Mouse (Mus musculus) mouse embryonic stem cell (cell line): ENCODE results near the gene Ckm.

Source experiments
- in situ Hi-C, 2 experiments: fragments of 300-500 bp; cut with MboI; formaldehyde crosslinking; loops; 1 replicate in 1 of 2; 3 replicates in 1 of 2; pipeline ENCODE4 v1.14.3; 2019 to 2020; ENCODE audit warnings: low sequenced_read_pairs in 2 of 2, low pct_unique_long_range_greater_than_20kb in 1 of 2, mixed read lengths in 1 of 2; ENCODE audit not compliant: unreplicated experiment in 1 of 2

Ckm gene

GRCm38 (mm10) chr7:19404476-19404875 is at the start of gene Ckm:
Gene Ckm, plus strand, starts transcription at chr7:19404776.
- in situ Hi-C loops, result loop anchor here in 1 of 2 experiments (25.0 kb wide), 1 partner anchor 383 kb away; the partner anchor contains the start of gene Cblc

- in situ Hi-C loops, result no loop called here
Observed at GRCm38 (mm10) chr7:19354991-19355390, 49.6 kb upstream of the Ckm start.

- in situ Hi-C loops, result no loop called here
Observed at GRCm38 (mm10) chr7:19356311-19356710, 48.3 kb upstream of the Ckm start.

- in situ Hi-C loops, result no loop called here
Observed at GRCm38 (mm10) chr7:19357381-19358375, 46.9 kb upstream of the Ckm start.

- in situ Hi-C loops, result no loop called here
Observed at GRCm38 (mm10) chr7:19358634-19359033, 45.9 kb upstream of the Ckm start.

- in situ Hi-C loops, result no loop called here
Observed at GRCm38 (mm10) chr7:19359299-19359891, 45.2 kb upstream of the Ckm start, which contains the start of the genes Cd3eap and Ppp1r13l. Gene Cd3eap, minus strand, starts transcription at chr7:19359483. Gene Ppp1r13l, plus strand, starts transcription at chr7:19359749.

- in situ Hi-C loops, result no loop called here
Observed at GRCm38 (mm10) chr7:19359892-19360641, 44.5 kb upstream of the Ckm start.

- in situ Hi-C loops, result no loop called here
Observed at GRCm38 (mm10) chr7:19360944-19361343, 43.6 kb upstream of the Ckm start.

- in situ Hi-C loops, result no loop called here
Observed at GRCm38 (mm10) chr7:19361720-19362119, 42.9 kb upstream of the Ckm start.

- in situ Hi-C loops, result no loop called here
Observed at GRCm38 (mm10) chr7:19362276-19362675, 42.3 kb upstream of the Ckm start.

- in situ Hi-C loops, result no loop called here
Observed at GRCm38 (mm10) chr7:19363881-19364280, 40.7 kb upstream of the Ckm start.

GRCm38 (mm10) chr7:19365376-19365775 is 39.2 kb upstream of the Ckm start:
- in situ Hi-C loops, result no loop called here

GRCm38 (mm10) chr7:19368380-19368779 is 36.2 kb upstream of the Ckm start:
- in situ Hi-C loops, result no loop called here

GRCm38 (mm10) chr7:19369823-19370425 is 34.7 kb upstream of the Ckm start:
- in situ Hi-C loops, result no loop called here

- in situ Hi-C loops, result no loop called here
Observed at GRCm38 (mm10) chr7:19373367-19373766, 31.2 kb upstream of the Ckm start.

- in situ Hi-C loops, result no loop called here
Observed at GRCm38 (mm10) chr7:19375368-19375767, 29.2 kb upstream of the Ckm start.

- in situ Hi-C loops, result no loop called here
Observed at GRCm38 (mm10) chr7:19376019-19376418, 28.6 kb upstream of the Ckm start.

- in situ Hi-C loops, result no loop called here
Observed at GRCm38 (mm10) chr7:19378049-19378448, 26.5 kb upstream of the Ckm start.
